ENCODE assay signal across 11 mouse cellular contexts in genomic region chr4:128042626-128043025, GRCm38 (mm10). TPM values are rescaled to one million over a fixed set of nuclear protein-coding genes. Genes with fewer than 3 reads are reported as not detected.
A peak's percentile ranks its signal among the peaks of the same experiment; 100 is the strongest.
DNase-seq lines count a peak whose midpoint lies in the region; ATAC-seq and TF ChIP-seq lines count a peak whose summit lies in the region.
"Had no signal": no experiment of that assay in that cellular context is flagged by ENCODE, and none has a peak within 500 bp of the region (broad histone marks: within the 10 kb centered on the region; RNA-seq: fewer than 3 reads in every experiment).

No protein-coding gene starts in this region.

- DNase-seq in gastrocnemius, postnatal 10 days = peak; percentile 16
- no peak for DNase-seq in gastrocnemius, adult 18-20 months (ENCODE audit: low spot score)
- DNase-seq in midbrain, postnatal 0 days (ENCODE audit: low spot score) = no peak
- peak; percentile 36 for DNase-seq in embryonic facial prominence, embryonic 14.5 days (ENCODE audit: low spot score)
- DNase-seq in neural tube, embryonic 11.5 days (ENCODE audit: low spot score) = peak; percentile 42
- DNase-seq in c-Kit-positive CD71-positive TER-119-positive erythroid progenitor cells, embryonic 14.5 days (ENCODE audit: low spot score) = no peak
- DNase-seq: B cell, adult 2 months; cerebellum, postnatal 14 days; thymus, adult 2 months had no signal

- H3K4me2 ChIP-seq in midbrain, embryonic 13.5 days (replicated peaks) = no peak overlapping the region
- H3K4me2 ChIP-seq in midbrain, postnatal 0 days (ENCODE audit: low read depth, low read length, poor library complexity, severe bottlenecking) = no peak overlapping the region
- H3K4me2 ChIP-seq in embryonic facial prominence, embryonic 14.5 days (ENCODE audit: low read depth, low read length) = no peak overlapping the region
- H3K4me2 ChIP-seq in neural tube, embryonic 11.5 days (ENCODE audit: low read depth) = no peak overlapping the region

- H3K4me1 ChIP-seq in midbrain, embryonic 13.5 days (replicated peaks) = peaks cover 38% of the 10 kb centered on the region
- peaks cover 22% of the 10 kb centered on the region for H3K4me1 ChIP-seq in midbrain, postnatal 0 days (ENCODE audit: insufficient read depth, low read length)
- H3K4me1 ChIP-seq in embryonic facial prominence, embryonic 14.5 days (ENCODE audit: control insufficient read depth, insufficient read depth, low read length) = no peaks in the 10 kb centered on the region
- H3K4me1 ChIP-seq in neural tube, embryonic 11.5 days (ENCODE audit: control insufficient read depth, insufficient read depth, low read length) = no peaks in the 10 kb centered on the region

- H3K4me3 ChIP-seq in midbrain, embryonic 13.5 days (replicated peaks) = no peak overlapping the region
- no peak overlapping the region for H3K4me3 ChIP-seq in midbrain, postnatal 0 days (ENCODE audit: low read depth, low read length)
- H3K4me3 ChIP-seq in embryonic facial prominence, embryonic 14.5 days (ENCODE audit: low read depth, low read length) = no peak overlapping the region
- no peak overlapping the region for H3K4me3 ChIP-seq in neural tube, embryonic 11.5 days (ENCODE audit: low read depth, low read length)

- ATAC-seq in midbrain, embryonic 13.5 days = no peak
- ATAC-seq in midbrain, postnatal 0 days (ENCODE audit: low FRiP score) = no peak
- ATAC-seq in embryonic facial prominence, embryonic 14.5 days (ENCODE audit: low read depth) = no peak
- no peak for ATAC-seq in neural tube, embryonic 11.5 days (ENCODE audit: insufficient read depth, low FRiP score, low TSS enrichment)
- ATAC-seq in monocyte, adult 5-6 weeks (replicated peaks; ENCODE audit: insufficient number of reproducible peaks, low FRiP score, low TSS enrichment, poor library complexity, severe bottlenecking) = no peak

- H3K9me3 ChIP-seq in midbrain, embryonic 13.5 days = no peaks in the 10 kb centered on the region
- H3K9me3 ChIP-seq in midbrain, postnatal 0 days (ENCODE audit: low read length) = no peaks in the 10 kb centered on the region
- no peaks in the 10 kb centered on the region for H3K9me3 ChIP-seq in embryonic facial prominence, embryonic 14.5 days (ENCODE audit: control insufficient read depth, low read length)
- no peaks in the 10 kb centered on the region for H3K9me3 ChIP-seq in neural tube, embryonic 11.5 days (ENCODE audit: control insufficient read depth, low read length)

- peak overlapping the region; percentile 80 for H3K27ac ChIP-seq in midbrain, embryonic 13.5 days
- H3K27ac ChIP-seq in midbrain, postnatal 0 days (ENCODE audit: low read depth, low read length) = no peak overlapping the region
- no peak overlapping the region for H3K27ac ChIP-seq in embryonic facial prominence, embryonic 14.5 days (replicated peaks; ENCODE audit: low read depth, low read length)
- no peak overlapping the region for H3K27ac ChIP-seq in neural tube, embryonic 11.5 days (ENCODE audit: low read depth, low read length)

- H3K36me3 ChIP-seq in midbrain, embryonic 13.5 days = no peaks in the 10 kb centered on the region
- H3K36me3 ChIP-seq in midbrain, postnatal 0 days (ENCODE audit: insufficient read depth, low read length) = no peaks in the 10 kb centered on the region
- H3K36me3 ChIP-seq in embryonic facial prominence, embryonic 14.5 days (ENCODE audit: control insufficient read depth, insufficient read depth, low read length) = no peaks in the 10 kb centered on the region
- H3K36me3 ChIP-seq in neural tube, embryonic 11.5 days (ENCODE audit: control insufficient read depth, insufficient read depth, low read length) = no peaks in the 10 kb centered on the region

- H3K9ac ChIP-seq in midbrain, embryonic 13.5 days (replicated peaks) = no peak overlapping the region
- no peak overlapping the region for H3K9ac ChIP-seq in midbrain, postnatal 0 days (replicated peaks; ENCODE audit: low read length, poor library complexity, severe bottlenecking)
- H3K9ac ChIP-seq in embryonic facial prominence, embryonic 14.5 days (ENCODE audit: low read depth, low read length) = no peak overlapping the region
- no peak overlapping the region for H3K9ac ChIP-seq in neural tube, embryonic 11.5 days (ENCODE audit: low read length)

- no peak for TF ChIP-seq CTCF in midbrain, postnatal 0 days (IDR thresholded peaks at IDR 0.05)

- no peaks in the 10 kb centered on the region for H3K27me3 ChIP-seq in midbrain, embryonic 13.5 days
- no peaks in the 10 kb centered on the region for H3K27me3 ChIP-seq in midbrain, postnatal 0 days (ENCODE audit: insufficient read depth, low read length)
- H3K27me3 ChIP-seq in embryonic facial prominence, embryonic 14.5 days (replicated peaks; ENCODE audit: control insufficient read depth, insufficient read depth, low read length) = no peaks in the 10 kb centered on the region
- H3K27me3 ChIP-seq in neural tube, embryonic 11.5 days (ENCODE audit: control insufficient read depth, insufficient read depth, low read length) = no peaks in the 10 kb centered on the region

- WGBS in midbrain, embryonic 13.5 days = 27% methylated on average over 5 of the region's 5 CpGs
- 34% methylated on average over 5 of the region's 5 CpGs for WGBS in midbrain, postnatal 0 days
- WGBS in embryonic facial prominence, embryonic 14.5 days = 18% methylated on average over 5 of the region's 5 CpGs
- WGBS in neural tube, embryonic 11.5 days = 28% methylated on average over 5 of the region's 5 CpGs

RNA-seq across cellular contexts. Expression of gene Csmd2, which starts 55.0 kb away (rescaled TPM):
- total RNA-seq in gastrocnemius, postnatal 10 days (2021) = under 1 TPM; 0.23 to 0.25 TPM
- total RNA-seq in gastrocnemius, adult 18-20 months (2021) = not detected
- 7.7 and 9.2 TPM in 2 replicates for polyA plus RNA-seq in midbrain, embryonic 13.5 days (2015; fragmentation: Nextera tagmentation; extraction: Ambion mirVana)
- total RNA-seq in midbrain, postnatal 0 days (2014; rRNA removed) = 48.2 and 56.4 TPM in 2 replicates
- 7.1 and 9.1 TPM in 2 replicates for polyA plus RNA-seq in midbrain, postnatal 0 days (2015; fragmentation: Nextera tagmentation; extraction: Ambion mirVana)
- polyA plus RNA-seq in embryonic facial prominence, embryonic 14.5 days (2014; fragmentation: Nextera tagmentation; extraction: Ambion mirVana) = 0.24 and 0.45 TPM in 2 replicates
- 1.1 and 1.4 TPM in 2 replicates for polyA plus RNA-seq in neural tube, embryonic 11.5 days (2014; fragmentation: Nextera tagmentation; extraction: Ambion mirVana)
- not detected in 3 replicates for total RNA-seq in monocyte, adult 5-6 weeks (2017)

Comparison
In these comparisons a context has a peak if more than half of its experiments do, and no peak if none do; other contexts are left out.
1. DNase-seq: peak in gastrocnemius, postnatal 10 days (single experiment), embryonic facial prominence, embryonic 14.5 days (single experiment) and neural tube, embryonic 11.5 days (single experiment); none in gastrocnemius, adult 18-20 months (single experiment), midbrain, postnatal 0 days (single experiment) and c-Kit-positive CD71-positive TER-119-positive erythroid progenitor cells, embryonic 14.5 days (single experiment).
2. RNA of gene Csmd2, which starts 55.0 kb away (total RNA-seq): 48.2 to 56.4 TPM in midbrain, postnatal 0 days; 0.23 to 0.25 TPM in gastrocnemius, postnatal 10 days, not detected in gastrocnemius, adult 18-20 months and not detected in monocyte, adult 5-6 weeks; every median in the first group is over 10 times any median in the second.